Mouse (Mus musculus): ENCODE results near the gene Fer. TPM values are rescaled to one million over a fixed set of nuclear protein-coding genes. Genes with fewer than 3 reads are reported as not detected.

Gene Fer
- total and polyA plus RNA-seq, 2 experiments from 2014 or later: 22.1 to 31.8 TPM

DNA sequence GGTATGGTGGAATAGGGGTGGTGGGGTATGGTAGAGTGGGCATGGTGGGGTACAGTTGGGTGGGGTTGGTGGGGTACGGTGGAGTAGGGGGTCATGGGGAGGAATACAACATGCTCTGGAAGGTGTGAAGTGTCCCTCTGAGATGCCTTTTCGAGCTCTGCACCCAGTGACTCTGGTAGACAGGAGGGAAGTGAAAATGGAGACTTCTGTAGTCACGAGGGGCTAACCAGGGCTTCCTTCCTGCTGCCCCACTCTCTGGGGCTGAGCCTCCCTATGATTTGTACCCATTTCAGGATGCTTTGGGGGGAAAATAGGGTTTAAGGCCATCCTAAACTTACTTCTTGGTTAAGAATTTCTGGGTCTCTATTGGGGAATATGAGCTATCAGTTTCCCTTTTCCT, 319.7 kb downstream of the Fer start:
- 94% methylated on average over 3 of the region's 3 CpGs for WGBS
- H3K4me1 ChIP-seq (ENCODE audit: insufficient read depth): no peaks in the 10 kb centered on the region
- no peak for DNase-seq
- H3K27ac ChIP-seq (ENCODE audit: low read depth, low read length): no peak overlapping the region
- no peak overlapping the region for H3K9ac ChIP-seq
- no peak overlapping the region for H3K4me2 ChIP-seq (ENCODE audit: low read depth)
- H3K4me3 ChIP-seq (ENCODE audit: low read depth, low read length): no peak overlapping the region
- TF ChIP-seq CTCF (IDR thresholded peaks at IDR 0.05; ENCODE audit: low read depth): no peak
- no peaks in the 10 kb centered on the region for H3K27me3 ChIP-seq (ENCODE audit: insufficient read depth, low read length)
- no peaks in the 10 kb centered on the region for H3K9me3 ChIP-seq (ENCODE audit: low read length)
- ATAC-seq: no peak
- H3K36me3 ChIP-seq (ENCODE audit: insufficient read depth): no peaks in the 10 kb centered on the region

DNA sequence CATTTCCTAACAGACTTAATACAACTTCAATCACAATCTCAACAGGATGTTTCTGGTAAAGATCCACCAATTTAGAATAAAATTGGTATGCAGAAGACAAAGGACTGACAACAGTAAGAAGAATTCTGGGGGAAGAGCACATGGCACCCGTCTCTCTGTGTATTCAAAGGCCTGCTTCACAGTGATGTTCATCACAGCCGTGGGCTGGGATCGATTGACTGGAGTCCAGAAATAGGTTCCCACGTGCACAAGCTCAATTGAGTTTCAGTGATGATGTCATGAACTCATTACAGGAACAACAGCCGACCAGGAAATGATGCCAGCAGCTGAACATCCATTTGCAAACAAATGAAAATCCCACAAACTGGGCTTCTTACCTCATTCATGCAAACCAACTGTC, 320.3 kb downstream of the Fer start:
- Histone ChIP-seq H3K4me1 (ENCODE audit: insufficient read depth) (no peaks in the 10 kb centered on the region), H3K36me3 (ENCODE audit: insufficient read depth) (no peaks in the 10 kb centered on the region), H3K27ac (ENCODE audit: low read depth, low read length) (no peak overlapping the region), H3K9me3 (ENCODE audit: low read length) (no peaks in the 10 kb centered on the region), H3K4me3 (ENCODE audit: low read depth, low read length) (no peak overlapping the region), H3K4me2 (ENCODE audit: low read depth) (no peak overlapping the region), H3K27me3 (ENCODE audit: insufficient read depth, low read length) (no peaks in the 10 kb centered on the region), H3K9ac (no peak overlapping the region)
- ATAC-seq (peak; percentile 53; the same call in 1 of the 2 replicates), DNase-seq (peak; percentile 46)
- no peak for TF ChIP-seq CTCF (IDR thresholded peaks at IDR 0.05; ENCODE audit: low read depth)
- 16% methylated on average over 5 of the region's 5 CpGs for WGBS

Other genes with a start within 250 kb of the Fer start
- 6.0 and 7.9 TPM in 2 replicates for gene A930002H24Rik, start 729 bp downstream of the Fer start, total RNA-seq (2014; rRNA removed)
- 1.5 and 1.6 TPM in 2 replicates for gene A930002H24Rik, start 729 bp downstream of the Fer start, polyA plus RNA-seq (2015; fragmentation: Nextera tagmentation; extraction: Ambion mirVana)

Data from forebrain, postnatal 0 days (tissue).